Mouse (Mus musculus) small intestine, adult 2 months (tissue): ENCODE measurements around the gene Ivns1abp. TPM values are rescaled to one million over a fixed set of nuclear protein-coding genes. Genes with fewer than 3 reads are reported as not detected.

Experiments used
- H3K27ac ChIP-seq: fragments of 200-500 bp; 2 replicates; pipeline ENCODE4 v1.5.1; 2012; ENCODE audit warnings: low read depth, low read length, control low read depth, inconsistent platforms; ENCODE audit not compliant: insufficient read depth
- H3K27me3 ChIP-seq: fragments of 200-500 bp; 2 replicates; pipeline ENCODE4 v1.6.1; 2012; ENCODE audit warnings: mild to moderate bottlenecking, moderate library complexity, low read length, inconsistent platforms; ENCODE audit not compliant: control insufficient read depth, insufficient read depth
- H3K36me3 ChIP-seq: fragments of 200-500 bp; 2 replicates; pipeline ENCODE4 v1.6.1; 2012; ENCODE audit warnings: mild to moderate bottlenecking, low read length, control low read depth, inconsistent platforms; ENCODE audit not compliant: control insufficient read depth, insufficient read depth
- H3K4me1 ChIP-seq: fragments of 200-500 bp; 2 replicates; pipeline ENCODE4 v1.6.1; 2012; ENCODE audit warnings: low read length, inconsistent platforms, mixed read lengths; ENCODE audit not compliant: control insufficient read depth, insufficient read depth, insufficient read length
- H3K4me3 ChIP-seq: fragments of 200-500 bp; 2 replicates; pipeline ENCODE4 v1.5.1; 2012; ENCODE audit warnings: low read depth, mild to moderate bottlenecking, control low read depth, inconsistent platforms, low read length, moderate library complexity
- CTCF ChIP-seq: fragments of 200-500 bp; IDR thresholded peaks from 2 replicates; pipeline ENCODE4 v1.5.1; 2012; ENCODE audit warnings: low read depth, mild to moderate bottlenecking, control low read depth, inconsistent platforms, low read length, moderate library complexity, mixed read lengths; ENCODE audit not compliant: insufficient replicate concordance, insufficient read length; ENCODE audit errors: extremely low read depth
- POLR2A ChIP-seq: fragments of 200-500 bp; IDR thresholded peaks from 2 replicates; pipeline ENCODE4 v1.6.1; 2012; ENCODE audit warnings: low read depth, mild to moderate bottlenecking, control low read depth, inconsistent platforms, low read length, moderate library complexity
- WGBS: fragments of 180-500 bp; shearing (Covaris S2); methylation state at CpG from one replicate; pipeline ENCODE4 v1.1.7; 2018; 5-methylcytosine and 5-hydroxymethylcytosine counted together
- polyA plus RNA-seq: library from polyadenylated mRNA; depleted of rRNA; stranded (reverse); fragments of >200 nt; gene quantifications from 2 replicates; pipeline ENCODE4 v1.2.3, GENCODE M21; 2012; rRNA removed

Ivns1abp gene
- polyA plus RNA-seq, 1 experiment: 37.6 TPM

DNA sequence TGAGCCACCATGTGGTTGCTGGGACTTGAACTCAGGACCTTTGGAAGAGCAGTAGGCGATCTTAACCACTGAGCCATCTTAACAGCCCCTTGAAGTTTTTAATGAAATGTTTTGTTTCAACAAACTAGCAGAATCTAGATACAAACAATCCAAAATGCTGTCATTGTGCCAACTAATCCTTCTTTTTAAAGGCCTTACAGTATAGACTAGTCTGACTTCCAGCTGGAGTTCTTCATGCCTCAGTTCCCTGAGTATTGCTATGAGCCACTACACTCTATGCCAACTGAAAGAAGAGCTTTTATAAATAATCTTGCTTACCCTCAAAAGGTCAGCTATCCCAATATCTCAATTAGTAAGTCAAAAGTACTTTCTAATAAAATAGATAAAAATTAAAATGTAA lies 28.5 kb downstream of the Ivns1abp start:
- 94% methylated on average over 1 of the region's 1 CpGs for WGBS
- no peak overlapping the region for H3K4me3 ChIP-seq
- H3K27me3 ChIP-seq: no peaks in the 10 kb centered on the region

GRCm38 (mm10) chr1:151377353-151377752 lies 33.1 kb downstream of the Ivns1abp start:
- peaks cover 20% of the 10 kb centered on the region for H3K36me3 ChIP-seq
- no peak overlapping the region for H3K4me3 ChIP-seq
- H3K27me3 ChIP-seq: no peaks in the 10 kb centered on the region
- no peak for TF ChIP-seq POLR2A
- no peak for TF ChIP-seq CTCF
- no peak overlapping the region for H3K27ac ChIP-seq
- no peaks in the 10 kb centered on the region for H3K4me1 ChIP-seq
- 92% methylated on average over 3 of the region's 3 CpGs for WGBS

More for the DNA sequence above, 28.5 kb downstream of the Ivns1abp start:
- no peak overlapping the region for H3K27ac ChIP-seq
- H3K36me3 ChIP-seq: peaks cover 36% of the 10 kb centered on the region
- no peaks in the 10 kb centered on the region for H3K4me1 ChIP-seq
- no peak for TF ChIP-seq POLR2A
- no peak for TF ChIP-seq CTCF

GRCm38 (mm10) chr1:151390029-151390428 lies 45.8 kb downstream of the Ivns1abp start:
- Histone ChIP-seq H3K27ac (no peak overlapping the region), H3K4me3 (no peak overlapping the region), H3K27me3 (no peaks in the 10 kb centered on the region), H3K4me1 (no peaks in the 10 kb centered on the region), H3K36me3 (peaks cover 33% of the 10 kb centered on the region)
- WGBS: 100% methylated on average over 1 of the region's 1 CpGs
- TF ChIP-seq CTCF: no peak
- no peak for TF ChIP-seq POLR2A

- Histone ChIP-seq H3K27me3 (no peaks in the 10 kb centered on the region), H3K4me3 (no peak overlapping the region), H3K4me1 (no peaks in the 10 kb centered on the region), H3K36me3 (peaks cover 29% of the 10 kb centered on the region), H3K27ac (no peak overlapping the region)
- TF ChIP-seq POLR2A: no peak
- no peak for TF ChIP-seq CTCF
- 95% methylated on average over 3 of the region's 3 CpGs for WGBS
These were observed 65.5 kb downstream of the Ivns1abp start for GRCm38 (mm10) chr1:151409827-151410226.

Other genes with a start within 250 kb of the Ivns1abp start
- 0.09 TPM in 1 of 2 replicates, not detected in the other for gene Gm47985, start 161.9 kb upstream of the Ivns1abp start, polyA plus RNA-seq
- gene Gm8947, start 152.1 kb upstream of the Ivns1abp start, polyA plus RNA-seq: 0.16 TPM in 1 of 2 replicates, not detected in the other
- gene Gm47995, start 146.0 kb upstream of the Ivns1abp start, polyA plus RNA-seq: 0.27 and 0.42 TPM in 2 replicates
- 1.3 TPM in 1 of 2 replicates, not detected in the other for gene 3110040M04Rik, start 140.4 kb upstream of the Ivns1abp start, polyA plus RNA-seq
- 0.13 TPM in 1 of 2 replicates, not detected in the other for gene Gm47996, start 134.3 kb upstream of the Ivns1abp start, polyA plus RNA-seq
- 1.5 and 2.3 TPM in 2 replicates for gene Swt1, start 84.0 kb downstream of the Ivns1abp start, polyA plus RNA-seq
- gene Trmt1l, start 84.1 kb downstream of the Ivns1abp start, polyA plus RNA-seq: 8.5 and 15.7 TPM in 2 replicates
- 2.4 and 4.6 TPM in 2 replicates for gene Rnf2, start 156.5 kb downstream of the Ivns1abp start, polyA plus RNA-seq
- gene Fam129a, start 226.7 kb downstream of the Ivns1abp start, polyA plus RNA-seq: 1.6 TPM in 2 replicates